Mouse (Mus musculus) myocyte (in vitro differentiated cells): ENCODE results near the gene Adam12.

ENCODE experiments used
- MAX ChIP-seq: IDR thresholded peaks from one replicate; pipeline ENCODE4 v1.6.1; 2011; ENCODE audit warnings: low read depth, mild to moderate bottlenecking, control low read depth
- MYOD1 ChIP-seq, 3 experiments: IDR thresholded peaks; one replicate each; pipeline ENCODE4 v1.6.1; 2011; ENCODE audit warnings: control low read depth in 2 of 3, low read depth in 2 of 3, mild to moderate bottlenecking in 2 of 3, moderate library complexity in 1 of 3; ENCODE audit not compliant: insufficient read length in 2 of 3, control insufficient read depth in 1 of 3
- MYOG ChIP-seq, 3 experiments: IDR thresholded peaks; one replicate each; pipeline ENCODE4 v1.6.1; 2011; ENCODE audit warnings: control low read depth in 2 of 3, low read depth in 2 of 3, mild to moderate bottlenecking in 2 of 3; ENCODE audit not compliant: insufficient read length in 2 of 3, control insufficient read depth in 1 of 3, insufficient read depth in 1 of 3
- POLR2A ChIP-seq: IDR thresholded peaks from one replicate; pipeline ENCODE4 v1.6.1; 2011; ENCODE audit warnings: low read depth, mild to moderate bottlenecking, control low read depth, moderate library complexity; ENCODE audit not compliant: insufficient read length
- POLR2AphosphoS2 ChIP-seq: IDR thresholded peaks from one replicate; pipeline ENCODE4 v1.6.1; 2011; ENCODE audit warnings: low read depth, control low read depth; ENCODE audit not compliant: insufficient read length
- TCF12 ChIP-seq: IDR thresholded peaks from one replicate; pipeline ENCODE4 v1.6.1; 2011; ENCODE audit warnings: mild to moderate bottlenecking, control low read depth; ENCODE audit not compliant: poor library complexity, insufficient read depth, severe bottlenecking
- USF1 ChIP-seq: IDR thresholded peaks from one replicate; pipeline ENCODE4 v1.6.1; 2011; ENCODE audit warnings: low read depth, mild to moderate bottlenecking, control low read depth, moderate library complexity

DNA sequence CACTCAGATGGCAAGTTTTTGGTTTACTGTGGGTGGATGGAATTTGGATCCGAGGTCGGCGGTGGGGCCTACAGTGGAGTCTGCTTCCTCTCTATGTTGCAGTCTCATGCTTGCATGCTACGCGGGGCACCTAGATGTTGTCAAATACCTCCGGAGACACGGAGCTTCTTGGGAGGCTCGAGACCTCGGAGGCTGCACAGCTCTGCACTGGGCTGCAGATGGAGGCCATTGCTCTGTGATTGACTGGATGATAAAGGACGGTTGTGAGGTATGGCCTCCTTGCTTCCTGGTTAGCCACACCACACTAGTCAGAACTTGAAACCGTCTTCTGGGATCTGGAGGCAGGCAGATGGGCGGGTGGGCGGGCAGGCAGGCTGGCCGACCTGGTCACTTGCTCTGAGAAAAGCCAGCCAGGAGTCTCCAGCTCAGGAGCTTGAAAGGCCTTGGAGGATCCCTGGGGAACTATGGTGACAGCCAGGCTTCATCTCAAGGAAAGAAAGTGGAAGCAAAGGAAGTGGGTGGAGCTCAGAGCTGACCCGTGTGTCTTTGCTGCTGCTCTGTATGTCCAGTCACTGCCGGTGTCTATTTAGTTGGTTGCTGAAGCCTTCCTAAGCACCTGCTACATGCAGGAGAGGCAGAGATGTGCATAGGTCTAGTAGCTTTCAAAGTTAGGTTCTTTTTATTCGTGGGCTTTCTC lies 355.2 kb downstream of the Adam12 start:
- no peak for TF ChIP-seq POLR2A
- TF ChIP-seq POLR2AphosphoS2 = no peak
- TF ChIP-seq MYOD1 (IDR thresholded peaks at IDR 0.05; ENCODE audit: control insufficient read depth in 1 of 3, insufficient read length in 2 of 3, low read depth in 2 of 3) = no peak
- TF ChIP-seq MYOG (IDR thresholded peaks at IDR 0.05; ENCODE audit: control insufficient read depth in 1 of 3, insufficient read depth in 1 of 3, insufficient read length in 2 of 3, low read depth in 2 of 3) = no peak
- TF ChIP-seq USF1 = no peak
- TF ChIP-seq TCF12 = no peak
- TF ChIP-seq MAX = no peak
